Mouse (Mus musculus) adrenal gland, adult (tissue): ENCODE measurements at regions not wholly inside any gene's neighbourhood (a gene's known extent, or its start where the extent isn't known, plus 50 kb on each side); places are given as distances from the start of the nearest gene placed in this dataset.

Source experiments
- DNase-seq, 2 experiments: peaks; one replicate each; pipeline ENCODE4 v3.0.0; 2022 to 2023; ENCODE audit warnings: low spot score in 1 of 2; ENCODE audit not compliant: inconsistent age in 2 of 2

DNA sequence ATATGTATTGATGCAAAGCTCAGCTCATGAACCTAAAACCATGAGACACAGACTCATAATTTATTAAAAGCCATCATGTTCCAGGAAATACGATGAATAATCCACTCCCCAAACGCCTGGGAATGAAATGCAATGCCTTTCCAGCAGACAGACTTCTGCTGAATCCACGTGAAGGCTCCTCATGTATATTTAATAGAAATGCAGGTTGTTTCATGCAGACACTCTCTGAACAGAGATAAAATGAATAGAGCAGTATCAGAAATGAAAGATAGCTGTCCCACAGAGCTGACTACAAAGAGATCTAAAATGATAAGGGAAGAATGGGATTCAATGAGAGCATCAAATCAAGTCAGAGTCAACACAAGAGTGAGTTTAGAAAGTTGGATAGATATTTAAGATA, 376.3 kb upstream of the Lrfn5 start:
- no peak for DNase-seq

DNA sequence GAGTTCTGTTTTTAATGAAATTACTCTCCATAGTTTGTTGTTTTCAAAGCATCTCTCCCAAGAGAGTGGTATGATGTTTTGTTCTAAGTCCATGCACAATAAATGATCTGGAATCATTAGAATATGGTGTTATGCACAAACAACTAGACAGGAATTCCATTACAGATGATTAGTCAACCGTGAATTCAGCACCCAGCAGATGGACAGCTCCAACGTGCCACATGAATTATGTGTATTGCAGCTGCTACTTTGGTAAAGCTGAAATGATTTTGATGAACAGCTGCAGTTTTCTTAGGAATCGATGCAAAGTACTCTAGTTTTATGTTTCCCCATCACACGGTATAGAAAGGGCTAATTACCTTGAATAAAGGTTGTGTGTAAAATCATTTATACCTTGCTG, 347.6 kb upstream of the Lrfn5 start:
- peak in 1 of 2 experiments; percentile 37 for DNase-seq
